8 mouse cellular contexts compared by ENCODE assay signal in genomic region chr16:90385688-90386513, GRCm38 (mm10). TPM values are rescaled to one million over a fixed set of nuclear protein-coding genes. Genes with fewer than 3 reads are reported as not detected.
DNase-seq lines count a peak whose midpoint lies in the region; ATAC-seq lines count a peak whose summit lies in the region.

Gene Hunk (plus strand): TSS chr16:90386013.

- H3K27me3 ChIP-seq in embryonic facial prominence, embryonic 11.5 days (ENCODE audit: control insufficient read depth, insufficient read depth, low read length), result no peaks in the 10 kb centered on the region
- H3K27me3 ChIP-seq in heart, embryonic 10.5 days (ENCODE audit: insufficient read depth, poor library complexity, severe bottlenecking), result no peaks in the 10 kb centered on the region
- H3K27me3 ChIP-seq in neural tube, embryonic 12.5 days (replicated peaks), result 0 out of 2 replicates have a peak, but pooled peaks cover 17% of the 10 kb centered on the region

- peak; percentile 23; the same call in 1 of the 2 replicates for ATAC-seq in cerebellum, adult (ENCODE audit: insufficient number of reproducible peaks, low FRiP score, low TSS enrichment)
- peak; percentile 80 for ATAC-seq in embryonic facial prominence, embryonic 11.5 days (replicated peaks; ENCODE audit: insufficient number of reproducible peaks, low FRiP score, low TSS enrichment, low read depth)
- peak; percentile 78 for ATAC-seq in neural tube, embryonic 12.5 days (ENCODE audit: low FRiP score, low read depth)

- H3K4me3 ChIP-seq in embryonic facial prominence, embryonic 11.5 days (ENCODE audit: low read depth, low read length), result peak within 1 kb of the TSS; percentile 97
- peak within 1 kb of the TSS; percentile 98 for H3K4me3 ChIP-seq in heart, embryonic 10.5 days
- peak within 1 kb of the TSS; percentile 83 for H3K4me3 ChIP-seq in neural tube, embryonic 12.5 days

- peaks cover 4% of the 10 kb centered on the region for H3K36me3 ChIP-seq in embryonic facial prominence, embryonic 11.5 days (replicated peaks; ENCODE audit: control insufficient read depth, insufficient read depth, low read depth, low read length)
- peaks cover 17% of the 10 kb centered on the region for H3K36me3 ChIP-seq in heart, embryonic 10.5 days
- peaks cover 5% of the 10 kb centered on the region for H3K36me3 ChIP-seq in neural tube, embryonic 12.5 days

- H3K4me2 ChIP-seq in embryonic facial prominence, embryonic 11.5 days (ENCODE audit: low read depth, low read length), result peak within 1 kb of the TSS; percentile 75
- H3K4me2 ChIP-seq in neural tube, embryonic 12.5 days (replicated peaks), result peak within 1 kb of the TSS; percentile 85

- no peaks in the 10 kb centered on the region for H3K9me3 ChIP-seq in embryonic facial prominence, embryonic 11.5 days (replicated peaks; ENCODE audit: control insufficient read depth, low read length)
- no peaks in the 10 kb centered on the region for H3K9me3 ChIP-seq in heart, embryonic 10.5 days
- H3K9me3 ChIP-seq in neural tube, embryonic 12.5 days, result peaks cover 2% of the 10 kb centered on the region; the same call in 1 of the 2 replicates

- peak within 1 kb of the TSS; percentile 97 for H3K27ac ChIP-seq in embryonic facial prominence, embryonic 11.5 days (replicated peaks; ENCODE audit: low read depth, low read length)
- peak within 1 kb of the TSS; percentile 98 for H3K27ac ChIP-seq in heart, embryonic 10.5 days
- H3K27ac ChIP-seq in neural tube, embryonic 12.5 days, result peak within 1 kb of the TSS; percentile 80

- WGBS in embryonic facial prominence, embryonic 11.5 days, result under 1% methylated on average over 79 of the region's 101 CpGs
- 1% methylated on average over 95 of the region's 101 CpGs for WGBS in heart, embryonic 10.5 days
- under 1% methylated on average over 97 of the region's 101 CpGs for WGBS in neural tube, embryonic 12.5 days

- no peaks in the 10 kb centered on the region; the same call in 1 of the 2 replicates for H3K4me1 ChIP-seq in embryonic facial prominence, embryonic 11.5 days (ENCODE audit: control insufficient read depth, insufficient read depth, low read length)
- H3K4me1 ChIP-seq in heart, embryonic 10.5 days, result peaks cover 57% of the 10 kb centered on the region
- H3K4me1 ChIP-seq in neural tube, embryonic 12.5 days, result peaks cover 31% of the 10 kb centered on the region

- peak within 1 kb of the TSS; percentile 99 for H3K9ac ChIP-seq in embryonic facial prominence, embryonic 11.5 days (replicated peaks; ENCODE audit: low read length)
- peak within 1 kb of the TSS; percentile 92 for H3K9ac ChIP-seq in neural tube, embryonic 12.5 days

- DNase-seq in cerebellum, adult 9-10 months, result no peak
- DNase-seq in embryonic facial prominence, embryonic 11.5 days (ENCODE audit: low spot score), result peak; percentile 89
- peak; percentile 87 for DNase-seq in heart, embryonic 10.5 days (ENCODE audit: low spot score)
- DNase-seq in kidney, adult 9 months, result peak; percentile 45
- peak; percentile 58 for DNase-seq in liver
- peak; percentile 63 for DNase-seq in thymus, postnatal 14 days

RNA-seq across cellular contexts. Expression of gene Hunk, which starts in this region (rescaled TPM):
- polyA plus RNA-seq in embryonic facial prominence, embryonic 11.5 days (2014; fragmentation: Nextera tagmentation; extraction: Ambion mirVana), result 14.5 and 15.8 TPM in 2 replicates
- 20.0 and 22.8 TPM in 2 replicates for polyA plus RNA-seq in heart, embryonic 10.5 days (2016; fragmentation: Nextera tagmentation; extraction: Ambion mirVana)
- polyA plus RNA-seq in neural tube, embryonic 12.5 days (2016; fragmentation: Nextera tagmentation; extraction: Ambion mirVana), result 11.4 and 12.1 TPM in 2 replicates

Comparison
In these comparisons a context has a peak if more than half of its experiments do, and no peak if none do; other contexts are left out.
1. ATAC-seq: peak in every context shown above with its lines; median percentile 80 in embryonic facial prominence, embryonic 11.5 days; 78 in neural tube, embryonic 12.5 days; 23 in cerebellum, adult.